Mouse (Mus musculus): ENCODE data around the gene Cyren. TPM values are rescaled to one million over a fixed set of nuclear protein-coding genes. Genes with fewer than 3 reads are reported as not detected.

Gene Cyren
- polyA plus RNA-seq, 2 experiments from 2014 or later = 5.0 to 5.9 TPM

DNA sequence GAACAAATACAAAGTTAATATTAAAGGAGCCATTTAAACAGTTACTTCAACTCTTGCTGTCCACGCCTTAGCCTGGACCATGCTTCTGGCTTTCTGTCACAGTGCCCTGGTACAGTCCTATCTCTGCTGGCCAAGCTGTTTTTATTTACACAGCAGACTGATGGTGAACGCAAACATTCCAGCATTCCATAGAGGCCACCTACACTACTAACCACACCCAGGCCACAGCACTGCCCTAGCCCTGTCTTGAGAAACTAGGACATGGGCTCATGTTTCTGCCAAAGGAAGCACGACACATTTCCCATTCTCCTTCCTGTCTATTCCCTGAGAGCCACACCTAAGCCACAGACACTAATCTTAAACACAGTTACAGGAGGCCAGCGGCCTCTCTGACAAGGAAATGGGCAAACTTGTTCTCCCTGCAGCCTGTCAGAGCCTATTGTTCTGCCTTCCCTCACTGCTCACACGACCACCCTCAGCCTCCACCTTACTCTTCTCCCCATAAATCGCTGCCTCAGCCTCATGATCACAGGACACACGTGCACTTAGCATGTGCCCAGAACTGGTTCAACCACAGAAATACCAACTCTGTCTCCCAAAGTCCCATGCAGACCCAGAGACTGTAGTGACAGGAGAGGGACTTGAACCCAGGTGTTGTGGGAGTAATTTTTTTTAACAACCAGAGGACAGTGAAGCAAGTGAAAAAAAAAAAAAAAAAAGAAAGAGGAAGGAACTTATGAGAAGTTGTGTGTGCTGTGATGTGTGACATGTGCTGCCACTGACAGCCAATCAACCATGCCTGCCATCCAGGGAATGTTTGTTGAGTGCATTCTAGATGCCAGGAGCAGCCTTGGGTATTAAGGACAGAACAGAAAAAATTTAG lies 11.9 kb downstream of the Cyren start:
- no peak for ATAC-seq

DNA sequence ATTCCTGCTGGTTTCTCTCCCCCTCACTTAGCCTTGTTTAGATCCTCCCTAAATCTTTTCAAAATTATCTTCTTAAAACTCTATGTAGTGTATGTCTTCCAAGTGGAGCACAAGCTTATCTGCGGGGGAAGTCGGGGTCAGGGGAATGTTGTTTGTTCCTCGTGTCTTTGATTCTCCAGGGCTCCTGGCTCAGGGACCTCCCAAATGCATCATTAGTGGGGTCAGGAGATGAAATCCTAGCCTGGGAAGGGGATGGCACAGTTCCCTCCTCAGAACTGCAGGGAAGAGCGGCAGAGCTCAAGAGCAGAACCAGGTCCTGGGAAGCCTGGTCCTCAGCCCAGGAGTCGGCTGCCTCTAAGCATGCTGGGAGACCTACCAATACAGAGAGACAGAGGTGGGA lies 12.6 kb downstream of the Cyren start:
- ATAC-seq = no peak

DNA sequence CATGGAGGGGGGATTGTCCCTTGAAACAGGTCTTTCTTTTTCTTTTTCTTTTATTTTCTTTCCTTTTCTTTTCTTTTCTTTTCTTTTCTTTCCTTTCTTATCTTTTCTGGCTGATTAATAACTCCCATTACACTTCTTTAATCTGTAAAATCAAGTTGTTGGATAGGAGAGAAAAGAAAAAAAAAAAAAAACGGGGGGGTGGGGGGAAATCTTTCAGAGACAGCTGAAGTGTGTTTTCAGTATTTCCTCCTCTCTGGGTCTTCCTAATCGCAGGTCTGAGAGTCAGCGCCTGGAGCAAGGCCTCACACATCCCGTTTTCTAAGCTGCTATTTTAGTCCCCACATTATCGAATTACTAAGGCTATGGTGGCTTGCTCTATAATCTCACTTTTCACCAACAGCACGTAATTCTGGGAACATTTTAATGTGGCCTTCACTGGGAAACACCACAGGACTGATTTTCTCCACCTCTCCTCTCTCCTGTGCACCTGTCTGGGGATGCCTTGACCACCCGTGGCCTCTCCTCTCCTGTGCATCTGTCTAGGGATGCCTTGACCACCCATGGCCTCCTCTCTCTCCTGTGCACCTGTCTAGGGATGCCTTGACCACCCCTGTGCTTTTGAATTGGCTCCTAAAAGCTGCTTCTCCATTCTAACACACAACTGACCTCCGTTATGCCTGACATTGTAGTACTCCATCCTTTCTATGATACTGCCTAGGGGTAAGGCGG lies 13.9 kb downstream of the Cyren start:
- ATAC-seq = no peak

DNA sequence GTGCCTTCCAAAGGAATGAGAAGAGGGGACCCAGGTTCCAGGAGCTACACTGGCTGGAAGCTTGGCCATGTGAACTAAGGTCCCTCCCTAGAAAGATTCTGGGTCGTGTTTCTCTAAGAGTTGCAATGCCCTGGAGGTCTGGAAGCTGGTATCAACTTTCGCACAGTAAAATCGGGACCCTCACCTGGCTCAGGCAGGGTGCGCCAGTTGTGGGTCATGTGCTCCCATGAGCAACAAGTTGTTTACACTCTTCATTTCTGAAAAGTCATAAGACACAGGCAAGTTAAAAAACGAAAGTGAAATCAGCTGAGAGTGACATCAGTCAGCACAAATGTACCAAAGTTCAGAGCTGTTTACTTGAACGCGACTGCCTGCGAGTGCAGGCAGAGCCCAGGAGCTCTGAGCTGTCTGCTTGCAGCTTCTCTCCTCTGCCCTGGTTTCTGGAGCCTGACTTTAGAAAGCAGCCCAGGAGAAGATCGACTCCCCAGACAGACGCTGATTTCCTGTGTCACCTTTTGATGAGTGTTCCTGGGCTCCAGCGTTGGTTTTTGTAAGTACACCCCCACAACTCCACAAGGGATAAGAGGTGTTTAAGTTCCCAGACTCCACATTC lies 15.0 kb downstream of the Cyren start, which contains the start of gene Tmem140:
TSS of gene Tmem140 (plus strand) at position 356 of the 613 bp plus-strand sequence.
- peak; percentile 88 for ATAC-seq

DNA sequence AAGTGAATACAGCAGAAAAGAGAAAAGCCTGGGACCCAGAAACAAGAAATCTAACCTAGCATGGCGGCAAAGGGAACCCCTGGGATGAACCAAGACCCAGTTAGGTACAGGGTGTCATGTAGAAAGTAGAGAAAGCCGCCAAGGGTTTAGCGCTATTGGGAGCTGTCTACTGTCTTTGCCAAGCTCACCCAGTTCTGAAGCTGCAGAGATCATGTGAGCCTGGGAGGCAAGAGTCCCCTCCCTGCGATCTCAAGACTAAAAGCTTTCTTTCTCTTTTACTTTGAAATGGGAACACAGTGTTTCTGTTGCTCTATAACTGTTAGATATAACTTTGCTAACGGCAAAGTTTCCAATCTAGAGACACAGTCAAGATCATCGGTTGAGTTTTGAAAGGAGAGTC lies 15.5 kb downstream of the Cyren start:
- peak; percentile 69 for ATAC-seq

DNA sequence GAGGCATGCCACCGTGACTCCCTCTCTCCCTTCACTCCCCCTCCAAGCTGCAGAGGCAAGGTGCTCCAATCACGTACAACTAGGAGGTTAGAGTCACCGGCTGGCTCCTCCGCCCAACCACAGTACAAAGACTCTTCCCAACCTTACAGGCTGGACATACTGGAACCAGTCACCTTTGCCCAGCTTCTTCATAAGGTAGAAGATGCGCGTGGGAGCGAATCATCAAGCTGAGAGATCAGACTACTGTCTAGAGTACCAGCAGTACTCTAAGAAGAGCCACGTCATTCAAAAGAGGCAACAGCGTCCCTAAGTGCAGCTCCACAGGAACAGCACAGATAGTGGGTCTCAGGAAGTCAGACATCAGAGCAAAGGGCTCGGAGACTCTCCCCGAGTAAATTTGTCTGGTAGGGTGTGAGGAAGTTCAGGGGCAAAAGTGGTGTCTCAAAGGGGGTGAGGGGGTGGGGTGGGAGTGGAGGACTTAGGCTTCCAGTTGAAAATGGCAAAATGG lies 16.3 kb downstream of the Cyren start:
- no peak for ATAC-seq

DNA sequence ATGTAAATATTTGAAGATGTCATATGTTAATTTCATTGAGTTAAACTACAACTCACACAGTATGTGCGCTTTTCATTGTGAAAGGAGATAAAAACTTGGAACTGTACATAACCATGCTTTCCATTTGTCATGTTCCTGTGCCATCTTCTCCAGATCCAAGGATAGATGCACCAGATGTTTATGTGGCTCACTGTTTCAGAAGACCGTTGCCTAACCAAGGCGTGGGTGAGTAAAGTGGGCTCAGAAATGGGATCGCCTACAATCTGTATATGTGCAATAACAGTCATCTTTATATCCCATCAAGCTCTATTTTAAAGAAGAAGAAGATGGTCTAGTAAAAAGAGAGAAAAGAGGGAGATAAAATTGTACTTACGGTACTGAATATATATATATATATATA lies 45.5 kb downstream of the Cyren start:
- no peak for ATAC-seq

DNA sequence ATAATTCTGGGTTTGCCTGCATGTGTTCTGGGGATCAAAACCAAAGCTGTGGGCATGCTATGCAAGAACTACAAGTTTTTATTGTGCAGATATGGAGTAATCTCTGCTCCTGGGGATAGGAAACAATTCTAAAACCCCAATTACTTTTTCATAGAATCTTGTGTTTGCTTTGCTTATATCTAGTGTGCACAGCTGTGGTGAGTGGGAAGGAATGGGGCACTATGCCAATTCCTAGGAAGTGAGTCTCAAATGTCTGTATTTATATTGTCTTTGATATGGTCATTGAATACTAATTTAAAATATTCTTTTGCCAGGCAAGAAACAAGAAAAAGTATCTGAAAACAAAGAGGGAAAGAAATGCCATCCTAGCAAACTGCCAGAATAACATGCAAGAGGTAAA lies 53.5 kb downstream of the Cyren start:
- ATAC-seq = no peak

Other genes starting within 250 kb of the Cyren start
- 1 to 10 TPM; 2.2 to 3.4 TPM for gene Agbl3, start 97.6 kb downstream of the Cyren start, polyA plus RNA-seq (2017; shearing (Covaris generic))
- gene Tmem140, start 14.9 kb downstream of the Cyren start, polyA plus RNA-seq (2017; shearing (Covaris generic)) = 10 to 100 TPM; 21.8 to 22.6 TPM
- 10 to 100 TPM; 20.0 to 30.1 TPM for gene Wdr91, start 32.8 kb upstream of the Cyren start, polyA plus RNA-seq (2017; shearing (Covaris generic))
- gene Stra8, start 42.1 kb upstream of the Cyren start, polyA plus RNA-seq (2017; shearing (Covaris generic)) = under 1 TPM in 1 of 2 experiments, not detected in 1; 0.27 TPM
- 1 to 10 TPM in 1 of 2 experiments, under 1 TPM in 1; 0.57 to 1.8 TPM for gene Slc23a4, start 110.3 kb upstream of the Cyren start, polyA plus RNA-seq (2017; shearing (Covaris generic))